Mouse (Mus musculus): ENCODE measurements around the gene Tctex1d2. TPM values are rescaled to one million over a fixed set of nuclear protein-coding genes. Genes with fewer than 3 reads are reported as not detected.

The Tctex1d2 gene
- polyA plus RNA-seq, 1 experiment from 2014 or later: 26.6 TPM

DNA sequence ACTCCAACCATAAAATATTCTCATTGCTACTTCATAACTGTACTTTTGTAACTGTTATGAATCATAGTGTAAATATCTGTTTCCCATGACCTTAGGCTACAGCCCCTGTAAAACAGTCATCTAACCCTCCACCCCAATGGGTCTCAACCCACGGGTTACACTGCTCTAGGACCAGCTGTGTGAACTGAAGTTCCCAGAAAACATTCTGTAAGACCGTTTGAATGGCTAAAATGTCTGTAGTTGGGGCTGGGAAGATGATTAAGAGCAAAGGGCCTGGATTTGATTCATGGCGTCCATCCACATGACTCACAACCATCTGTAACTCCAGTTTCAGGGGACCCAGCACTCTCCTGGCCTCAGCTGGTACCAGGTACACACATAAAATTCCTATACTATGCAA lies 21.3 kb upstream of the Tctex1d2 start:
- H3K4me1 ChIP-seq: no peaks in the 10 kb centered on the region; the same call in 1 of the 2 replicates
- H3K9ac ChIP-seq: no peak overlapping the region
- H3K36me3 ChIP-seq: peaks cover 5% of the 10 kb centered on the region
- H3K27ac ChIP-seq: no peak overlapping the region
- no peaks in the 10 kb centered on the region for H3K27me3 ChIP-seq
- WGBS: 73% methylated on average over 3 of the region's 3 CpGs
- no peak for ATAC-seq (ENCODE audit: insufficient number of reproducible peaks, insufficient read depth, low FRiP score, low TSS enrichment, low read depth)
- H3K9me3 ChIP-seq: no peaks in the 10 kb centered on the region
- H3K4me3 ChIP-seq: no peak overlapping the region
- H3K4me2 ChIP-seq: no peak overlapping the region

DNA sequence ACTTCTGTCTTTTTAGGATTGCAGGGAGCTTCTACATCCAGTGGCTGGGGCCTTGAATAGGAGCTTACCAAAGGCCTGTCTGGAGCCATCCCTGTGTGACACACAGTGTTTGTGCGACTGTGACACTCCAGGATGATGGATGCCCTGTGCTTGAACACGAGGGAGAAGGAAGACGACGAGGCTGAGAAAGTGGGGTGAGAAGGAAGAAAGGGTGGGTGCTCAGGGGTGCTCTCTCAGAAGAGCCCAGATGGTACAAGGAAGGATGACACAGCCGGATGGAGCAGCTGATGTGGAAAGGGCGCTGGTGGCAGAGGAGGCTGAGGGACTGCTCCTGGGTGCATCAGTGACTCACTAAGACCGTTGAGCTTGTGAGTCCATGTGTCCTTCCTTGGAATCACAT lies 19.2 kb upstream of the Tctex1d2 start, which contains the start of gene Tm4sf19:
Gene Tm4sf19, plus strand, starts transcription at position 240 of the 400 bp plus-strand sequence.
- 84% methylated on average over 7 of the region's 7 CpGs for WGBS
- Histone ChIP-seq H3K4me3 (no peak within 1 kb of the TSS), H3K4me1 (no peaks in the 10 kb centered on the region; the same call in 1 of the 2 replicates), H3K36me3 (no peaks in the 10 kb centered on the region), H3K4me2 (no peak within 1 kb of the TSS), H3K9ac (no peak within 1 kb of the TSS), H3K27ac (no peak within 1 kb of the TSS), H3K27me3 (no peaks in the 10 kb centered on the region), H3K9me3 (no peaks in the 10 kb centered on the region)
- no peak for ATAC-seq (ENCODE audit: insufficient number of reproducible peaks, insufficient read depth, low FRiP score, low TSS enrichment, low read depth)

DNA sequence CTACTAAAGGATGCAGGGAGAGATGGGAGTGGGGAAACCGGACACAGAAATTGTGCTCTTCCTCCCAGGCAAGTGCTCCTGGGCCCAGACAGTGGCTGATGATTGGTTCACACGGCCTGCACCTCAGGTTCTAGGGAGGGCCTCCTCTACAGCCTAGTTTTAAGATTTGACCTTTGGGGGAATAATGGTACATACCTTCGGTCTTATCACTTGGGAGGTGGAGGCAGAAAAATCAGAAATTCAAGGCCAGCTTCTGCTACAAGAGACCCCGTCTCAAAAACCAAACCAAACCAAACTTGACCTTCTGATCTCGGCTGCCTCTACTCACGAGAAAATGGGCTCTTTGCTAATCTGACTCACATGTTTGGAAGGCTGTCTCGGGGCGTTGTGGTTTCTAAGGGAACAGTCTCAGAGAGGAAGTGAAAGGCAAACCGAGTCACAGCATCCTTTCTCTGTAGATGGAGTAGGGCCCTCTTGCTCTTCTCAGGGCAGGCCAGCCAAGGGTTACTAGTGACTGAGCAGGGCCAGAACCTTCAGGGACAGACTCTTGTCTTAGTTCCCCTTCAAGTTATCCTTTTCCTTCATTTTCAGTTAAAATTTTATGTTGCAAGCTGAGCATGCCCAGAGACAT lies 18.1 kb upstream of the Tctex1d2 start:
- H3K4me1 ChIP-seq: 0 out of 2 replicates have a peak, but pooled peaks cover 3% of the 10 kb centered on the region
- no peaks in the 10 kb centered on the region for H3K9me3 ChIP-seq
- H3K9ac ChIP-seq: no peak overlapping the region
- no peaks in the 10 kb centered on the region for H3K27me3 ChIP-seq
- H3K27ac ChIP-seq: no peak overlapping the region
- H3K4me2 ChIP-seq: no peak overlapping the region
- ATAC-seq (ENCODE audit: insufficient number of reproducible peaks, insufficient read depth, low FRiP score, low TSS enrichment, low read depth): no peak
- H3K36me3 ChIP-seq: no peaks in the 10 kb centered on the region
- no peak overlapping the region for H3K4me3 ChIP-seq
- WGBS: 60% methylated on average over 9 of the region's 9 CpGs

DNA sequence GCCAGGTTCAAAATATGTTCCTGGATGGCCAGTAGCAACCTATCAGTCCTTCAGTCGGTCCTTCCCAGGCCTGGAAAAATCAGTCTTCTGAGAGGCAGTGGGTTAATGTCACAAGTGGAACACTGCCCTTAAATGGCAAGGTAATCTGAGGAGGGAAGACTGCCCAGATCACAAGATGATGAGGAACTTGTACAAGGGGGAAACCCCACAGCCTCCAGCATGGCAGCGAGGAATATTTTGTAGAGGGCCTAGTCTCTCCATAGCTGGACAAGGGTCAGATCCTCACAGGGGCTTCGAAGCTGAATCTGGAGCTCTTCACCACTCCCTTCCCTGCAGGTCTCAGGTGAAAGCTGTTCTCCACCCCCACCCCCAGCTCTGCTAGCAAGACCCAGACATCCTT lies 16.7 kb upstream of the Tctex1d2 start:
- no peaks in the 10 kb centered on the region for H3K27me3 ChIP-seq
- H3K9me3 ChIP-seq: no peaks in the 10 kb centered on the region
- no peak overlapping the region for H3K27ac ChIP-seq
- no peak overlapping the region for H3K4me2 ChIP-seq
- no peaks in the 10 kb centered on the region for H3K36me3 ChIP-seq
- ATAC-seq (ENCODE audit: insufficient number of reproducible peaks, insufficient read depth, low FRiP score, low TSS enrichment, low read depth): no peak
- 81% methylated on average over 3 of the region's 3 CpGs for WGBS
- 0 out of 2 replicates have a peak, but pooled peaks cover 5% of the 10 kb centered on the region for H3K4me1 ChIP-seq
- H3K4me3 ChIP-seq: no peak overlapping the region
- H3K9ac ChIP-seq: no peak overlapping the region

GRCm38 (mm10) chr16:32405716-32406115 lies 13.8 kb upstream of the Tctex1d2 start:
- H3K4me3 ChIP-seq: no peak overlapping the region
- H3K9me3 ChIP-seq: no peaks in the 10 kb centered on the region
- H3K27ac ChIP-seq: no peak overlapping the region
- 0 out of 2 replicates have a peak, but pooled peaks cover 5% of the 10 kb centered on the region for H3K4me1 ChIP-seq
- H3K9ac ChIP-seq: no peak overlapping the region
- WGBS: 86% methylated on average over 9 of the region's 9 CpGs
- ATAC-seq (ENCODE audit: insufficient number of reproducible peaks, insufficient read depth, low FRiP score, low TSS enrichment, low read depth): no peak
- no peaks in the 10 kb centered on the region for H3K27me3 ChIP-seq
- no peak overlapping the region for H3K4me2 ChIP-seq
- H3K36me3 ChIP-seq: no peaks in the 10 kb centered on the region

DNA sequence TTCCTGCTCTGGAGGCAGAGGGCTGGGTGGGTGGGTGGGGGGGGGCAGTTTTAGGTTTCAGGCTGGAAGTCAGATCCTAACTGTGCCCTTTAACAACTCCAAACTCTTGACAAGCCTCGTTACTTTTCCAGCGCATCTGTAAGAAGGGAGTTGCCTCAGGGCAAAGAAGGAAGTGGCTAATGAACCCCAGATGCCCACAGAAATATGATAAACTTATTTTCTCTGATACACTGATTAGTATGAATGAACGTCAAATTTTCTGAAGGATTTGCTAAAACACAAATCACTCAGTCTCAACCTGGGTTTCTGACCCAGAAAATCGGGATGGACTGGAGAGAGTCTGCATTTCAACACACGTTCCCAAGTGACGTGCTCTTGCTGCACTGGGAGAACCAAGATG lies 12.8 kb upstream of the Tctex1d2 start:
- no peaks in the 10 kb centered on the region for H3K36me3 ChIP-seq
- no peak overlapping the region for H3K4me3 ChIP-seq
- 0 out of 2 replicates have a peak, but pooled peaks cover 5% of the 10 kb centered on the region for H3K4me1 ChIP-seq
- no peak overlapping the region for H3K27ac ChIP-seq
- H3K9ac ChIP-seq: no peak overlapping the region
- H3K9me3 ChIP-seq: no peaks in the 10 kb centered on the region
- ATAC-seq (ENCODE audit: insufficient number of reproducible peaks, insufficient read depth, low FRiP score, low TSS enrichment, low read depth): no peak
- 16% methylated on average over 6 of the region's 6 CpGs for WGBS
- no peak overlapping the region for H3K4me2 ChIP-seq
- no peaks in the 10 kb centered on the region for H3K27me3 ChIP-seq

DNA sequence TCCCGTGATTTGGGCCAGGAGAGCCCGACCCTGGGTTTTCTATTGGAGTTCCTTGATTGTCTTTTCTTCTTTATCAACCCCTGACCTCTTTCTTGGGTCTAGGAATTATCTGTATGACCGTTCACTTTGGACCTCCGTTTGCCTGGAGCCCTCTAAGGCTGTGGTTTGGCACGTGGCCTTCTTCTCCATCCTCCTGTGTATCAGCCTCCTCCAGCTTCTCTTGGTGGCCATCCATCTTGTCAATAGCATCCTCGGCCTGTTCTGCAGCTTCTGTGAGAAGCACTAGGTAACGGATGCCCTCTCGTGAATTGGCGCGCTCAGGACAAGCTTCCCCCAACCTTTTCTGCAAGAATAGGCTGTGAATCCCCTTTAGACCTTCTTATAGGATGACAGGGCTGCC lies 11.8 kb upstream of the Tctex1d2 start:
- H3K27ac ChIP-seq: no peak overlapping the region
- H3K9ac ChIP-seq: no peak overlapping the region
- 86% methylated on average over 10 of the region's 10 CpGs for WGBS
- H3K4me2 ChIP-seq: no peak overlapping the region
- no peaks in the 10 kb centered on the region for H3K9me3 ChIP-seq
- no peaks in the 10 kb centered on the region for H3K27me3 ChIP-seq
- H3K4me3 ChIP-seq: no peak overlapping the region
- ATAC-seq (ENCODE audit: insufficient number of reproducible peaks, insufficient read depth, low FRiP score, low TSS enrichment, low read depth): no peak
- no peaks in the 10 kb centered on the region for H3K36me3 ChIP-seq
- 0 out of 2 replicates have a peak, but pooled peaks cover 5% of the 10 kb centered on the region for H3K4me1 ChIP-seq

- ATAC-seq (ENCODE audit: insufficient number of reproducible peaks, insufficient read depth, low FRiP score, low TSS enrichment, low read depth): no peak
- no peak overlapping the region for H3K4me2 ChIP-seq
Observed at GRCm38 (mm10) chr16:32417457-32417856, 2.0 kb upstream of the Tctex1d2 start.

GRCm38 (mm10) chr16:32427506-32427905 lies 8.0 kb downstream of the Tctex1d2 start:
- no peak for ATAC-seq (ENCODE audit: insufficient number of reproducible peaks, insufficient read depth, low FRiP score, low TSS enrichment, low read depth)
- WGBS: 82% methylated on average over 3 of the region's 3 CpGs
- no peaks in the 10 kb centered on the region for H3K36me3 ChIP-seq
- H3K4me2 ChIP-seq: no peak overlapping the region
- H3K9me3 ChIP-seq: no peaks in the 10 kb centered on the region
- H3K9ac ChIP-seq: no peak overlapping the region
- no peak overlapping the region for H3K4me3 ChIP-seq
- H3K27me3 ChIP-seq: no peaks in the 10 kb centered on the region
- H3K27ac ChIP-seq: no peak overlapping the region
- H3K4me1 ChIP-seq: peaks cover 15% of the 10 kb centered on the region

More at GRCm38 (mm10) chr16:32417457-32417856, 2.0 kb upstream of the Tctex1d2 start:
- Histone ChIP-seq H3K27me3 (no peaks in the 10 kb centered on the region), H3K27ac (no peak overlapping the region), H3K4me3 (no peak overlapping the region), H3K9me3 (no peaks in the 10 kb centered on the region), H3K4me1 (peaks cover 14% of the 10 kb centered on the region), H3K36me3 (no peaks in the 10 kb centered on the region), H3K9ac (no peak overlapping the region)
- WGBS: 50% methylated on average over 1 of the region's 1 CpGs

- under 1% methylated on average over 54 of the region's 54 CpGs for WGBS
- Histone ChIP-seq H3K36me3 (no peaks in the 10 kb centered on the region), H3K9me3 (no peaks in the 10 kb centered on the region), H3K4me2 (peak within 1 kb of the TSS; percentile 87), H3K27ac (peak within 1 kb of the TSS; percentile 85), H3K4me1 (peaks cover 17% of the 10 kb centered on the region), H3K27me3 (no peaks in the 10 kb centered on the region), H3K9ac (peak within 1 kb of the TSS; percentile 84), H3K4me3 (peak within 1 kb of the TSS; percentile 79)
- peak; percentile 98 for ATAC-seq (ENCODE audit: insufficient number of reproducible peaks, insufficient read depth, low FRiP score, low TSS enrichment, low read depth)
Observed at GRCm38 (mm10) chr16:32430474-32431046, 11.1 kb downstream of the Tctex1d2 start, which contains the start of gene Pcyt1a. Gene Pcyt1a, plus strand, starts transcription at chr16:32430921.

- Histone ChIP-seq H3K4me1 (peaks cover 17% of the 10 kb centered on the region), H3K4me2 (peak overlapping the region; percentile 87), H3K27ac (peak overlapping the region; percentile 85; the same call in 1 of the 2 replicates), H3K4me3 (peak overlapping the region; percentile 79), H3K36me3 (no peaks in the 10 kb centered on the region), H3K27me3 (no peaks in the 10 kb centered on the region), H3K9ac (peak overlapping the region; percentile 84), H3K9me3 (no peaks in the 10 kb centered on the region)
- 2% methylated on average over 27 of the region's 28 CpGs for WGBS
- peak; percentile 65 for ATAC-seq (ENCODE audit: insufficient number of reproducible peaks, insufficient read depth, low FRiP score, low TSS enrichment, low read depth)
Observed at GRCm38 (mm10) chr16:32431047-32431591, 11.6 kb downstream of the Tctex1d2 start.

- Histone ChIP-seq H3K9ac (no peak overlapping the region), H3K9me3 (no peaks in the 10 kb centered on the region), H3K27me3 (no peaks in the 10 kb centered on the region), H3K4me3 (peak overlapping the region; percentile 79), H3K36me3 (no peaks in the 10 kb centered on the region), H3K27ac (no peak overlapping the region), H3K4me2 (peak overlapping the region; percentile 87), H3K4me1 (peaks cover 17% of the 10 kb centered on the region)
- ATAC-seq (ENCODE audit: insufficient number of reproducible peaks, insufficient read depth, low FRiP score, low TSS enrichment, low read depth): no peak
- WGBS: 86% methylated on average over 1 of the region's 1 CpGs
Observed at GRCm38 (mm10) chr16:32431926-32432325, 12.4 kb downstream of the Tctex1d2 start.

Data from embryonic facial prominence, embryonic 13.5 days (tissue).